Mouse (Mus musculus): Measurements from ENCODE around the gene E130114P18Rik. TPM values are rescaled to one million over a fixed set of nuclear protein-coding genes. Genes with fewer than 3 reads are reported as not detected.

E130114P18Rik gene
- polyA plus RNA-seq, 1 experiment from 2014 or later: 50.8 TPM

DNA sequence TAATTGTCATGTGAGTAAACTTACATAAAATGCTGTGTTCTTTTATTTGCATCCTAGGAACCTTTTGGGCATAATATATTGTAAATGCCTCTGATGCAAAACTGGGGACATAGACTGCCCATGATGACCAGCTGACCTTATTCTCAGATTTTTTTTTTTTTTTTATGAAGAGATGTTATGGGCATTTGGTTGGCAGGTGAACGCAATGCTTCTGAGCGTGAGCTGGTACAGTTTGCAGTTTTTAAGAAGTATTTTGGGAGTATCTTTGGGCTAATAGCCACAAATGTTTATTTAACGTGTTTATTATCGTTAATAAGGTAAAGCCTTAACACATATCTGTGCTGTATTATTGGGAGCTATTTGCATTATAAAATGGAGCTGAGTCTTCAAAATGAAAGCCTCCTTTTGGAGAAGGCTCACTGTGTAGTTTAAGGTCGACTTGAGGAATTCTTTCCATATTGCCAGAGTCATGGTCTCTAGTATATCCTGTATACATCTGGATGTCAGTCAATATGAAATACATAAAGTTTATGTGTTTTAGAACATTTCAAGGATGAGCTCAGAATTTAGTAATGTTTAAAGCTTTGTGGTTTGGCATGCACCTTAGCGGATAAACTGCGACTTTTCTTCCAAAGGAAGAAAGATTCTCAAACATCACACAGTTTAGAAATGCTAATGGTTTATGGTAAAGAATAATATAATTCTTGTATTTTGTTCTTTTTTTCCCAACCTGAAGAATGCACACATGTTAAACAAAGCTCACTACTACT lies 3.0 kb upstream of the E130114P18Rik start:
- H3K4me1 ChIP-seq: peaks cover 13% of the 10 kb centered on the region
- ATAC-seq (ENCODE audit: low FRiP score): no peak
- WGBS: 69% methylated on average over 7 of the region's 7 CpGs
- peak overlapping the region; percentile 63 for H3K4me3 ChIP-seq (replicated peaks)
- H3K9ac ChIP-seq: no peak overlapping the region
- no peaks in the 10 kb centered on the region for H3K9me3 ChIP-seq
- peak overlapping the region; percentile 83 for H3K4me2 ChIP-seq
- no peaks in the 10 kb centered on the region; the same call in 1 of the 2 replicates for H3K27me3 ChIP-seq
- H3K36me3 ChIP-seq (replicated peaks): peaks cover 29% of the 10 kb centered on the region
- H3K27ac ChIP-seq: no peak overlapping the region

DNA sequence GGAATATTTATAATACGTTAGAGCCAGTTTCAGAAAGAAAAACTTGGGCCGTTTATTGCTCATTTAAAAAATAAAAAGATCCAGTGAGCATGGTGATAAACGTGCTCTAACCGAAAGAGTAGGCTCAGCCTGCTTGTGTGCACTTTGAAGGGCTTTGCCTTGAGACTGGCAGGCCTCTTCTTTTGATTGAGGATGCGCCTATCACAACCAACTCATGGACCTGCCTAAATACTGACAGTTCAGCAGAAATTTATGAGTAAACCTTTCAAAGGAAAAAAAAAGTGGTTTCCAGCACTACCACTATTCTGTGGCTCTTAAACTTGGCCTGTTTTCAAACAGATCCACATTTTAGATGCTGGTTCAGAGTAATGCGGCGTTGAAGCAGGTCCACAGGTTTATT lies 2.1 kb upstream of the E130114P18Rik start:
- Histone ChIP-seq H3K27me3 (no peaks in the 10 kb centered on the region; the same call in 1 of the 2 replicates), H3K36me3 (replicated peaks) (peaks cover 22% of the 10 kb centered on the region), H3K4me1 (peaks cover 20% of the 10 kb centered on the region), H3K9ac (peak overlapping the region; percentile 99), H3K4me3 (replicated peaks) (peak overlapping the region; percentile 63), H3K27ac (peak overlapping the region; percentile 70; the same call in 1 of the 2 replicates), H3K9me3 (no peaks in the 10 kb centered on the region), H3K4me2 (peak overlapping the region; percentile 83)
- ATAC-seq (ENCODE audit: low FRiP score): no peak
- WGBS: 24% methylated on average over 7 of the region's 7 CpGs

DNA sequence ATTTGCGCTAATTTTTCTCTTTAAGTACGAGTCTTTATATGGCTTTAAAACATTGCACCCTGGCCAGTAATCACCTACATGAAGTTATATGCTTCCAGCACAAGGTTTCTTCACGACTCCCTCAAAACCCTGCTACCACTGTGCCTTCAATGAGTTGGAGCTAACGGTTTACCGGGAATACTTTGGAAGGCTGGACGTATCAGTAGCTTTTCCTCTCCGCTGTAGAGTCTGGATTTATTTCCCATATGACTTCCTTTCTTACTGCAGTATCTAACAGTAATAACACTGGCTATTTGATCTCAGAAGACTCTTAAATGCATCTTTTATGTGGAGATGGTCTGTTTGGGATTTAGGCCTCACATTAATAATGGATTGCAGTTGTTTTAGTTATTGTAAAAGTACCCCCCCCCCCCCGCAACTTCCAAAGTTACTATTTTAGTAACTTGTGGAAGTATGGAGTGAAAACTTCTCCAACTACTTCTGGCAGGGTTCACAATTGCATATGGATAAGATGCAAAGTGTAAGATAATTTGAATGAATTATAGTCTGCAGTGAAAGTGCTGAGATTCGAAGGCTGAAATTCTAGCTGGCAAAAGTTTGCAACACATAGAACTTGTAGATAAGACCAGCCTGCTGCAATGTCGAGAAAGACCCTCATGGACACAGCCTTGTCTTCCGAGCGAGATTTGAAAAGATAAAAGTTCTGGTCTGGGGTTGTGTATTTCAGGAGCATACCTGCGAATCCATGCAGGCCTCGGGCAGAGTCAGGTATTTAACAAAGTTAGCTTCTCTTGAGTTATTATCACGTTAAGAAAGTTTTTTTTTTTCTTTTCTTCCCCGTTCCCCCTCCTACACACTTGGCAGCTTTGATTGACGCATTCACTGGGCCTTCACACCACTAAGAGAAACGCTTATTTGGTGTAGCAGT lies 1.4 kb upstream of the E130114P18Rik start:
- WGBS: 4% methylated on average over 18 of the region's 18 CpGs
- H3K27ac ChIP-seq: peak overlapping the region; percentile 94
- H3K27me3 ChIP-seq: no peaks in the 10 kb centered on the region; the same call in 1 of the 2 replicates
- H3K9ac ChIP-seq: peak overlapping the region; percentile 99
- peak overlapping the region; percentile 63 for H3K4me3 ChIP-seq (replicated peaks)
- H3K4me2 ChIP-seq: peak overlapping the region; percentile 83
- H3K9me3 ChIP-seq: no peaks in the 10 kb centered on the region
- ATAC-seq (ENCODE audit: low FRiP score): no peak
- peaks cover 19% of the 10 kb centered on the region for H3K36me3 ChIP-seq (replicated peaks)
- H3K4me1 ChIP-seq: peaks cover 27% of the 10 kb centered on the region

DNA sequence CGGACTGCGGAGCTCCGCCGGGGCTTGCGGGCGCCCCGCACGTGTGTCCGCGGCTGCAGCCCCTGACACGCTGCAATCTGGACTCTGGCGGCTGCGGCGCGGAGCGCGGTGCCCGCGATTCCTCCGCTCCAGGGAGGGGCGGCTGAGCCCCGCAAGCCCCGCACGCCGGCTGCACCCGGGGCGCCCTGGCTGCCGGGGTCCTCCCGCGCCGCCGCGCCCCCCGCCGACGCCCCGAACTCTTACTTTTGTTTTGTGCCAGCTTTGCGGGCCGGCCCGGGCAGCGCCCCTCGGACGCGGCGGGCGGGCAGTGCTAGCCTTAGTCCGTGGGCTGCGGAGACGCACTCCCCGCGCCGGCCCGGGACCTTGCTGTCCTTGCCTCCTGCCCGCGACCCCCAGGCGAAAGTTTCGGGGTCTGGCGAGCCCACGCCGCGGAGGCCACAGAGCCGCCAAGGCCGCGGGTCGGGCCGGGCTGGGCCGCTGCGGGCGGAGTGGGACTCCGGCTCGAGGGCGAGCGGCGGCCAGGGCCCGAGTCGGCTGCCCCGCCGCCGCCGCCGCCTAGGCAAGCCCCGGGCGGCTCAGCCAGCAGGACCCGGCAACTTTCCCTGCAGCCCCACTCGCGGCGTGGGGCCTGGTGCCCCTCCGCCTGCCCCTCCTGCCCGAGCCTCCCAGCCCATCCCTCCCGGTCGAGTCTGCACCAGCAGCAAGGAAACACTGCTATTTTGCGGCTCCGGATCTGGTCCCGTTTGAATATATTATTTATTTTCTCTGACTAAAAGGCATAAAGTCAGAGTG lies 529 bp upstream of the E130114P18Rik start:
- no peak; the same call in 1 of the 2 replicates for ATAC-seq (ENCODE audit: low FRiP score)
- Histone ChIP-seq H3K36me3 (replicated peaks) (peaks cover 10% of the 10 kb centered on the region), H3K9me3 (no peaks in the 10 kb centered on the region), H3K4me1 (peaks cover 31% of the 10 kb centered on the region), H3K4me2 (peak overlapping the region; percentile 83), H3K27ac (peak overlapping the region; percentile 94), H3K4me3 (replicated peaks) (peak overlapping the region; percentile 63), H3K27me3 (no peaks in the 10 kb centered on the region), H3K9ac (peak overlapping the region; percentile 99)
- WGBS: under 1% methylated on average over 85 of the region's 94 CpGs

DNA sequence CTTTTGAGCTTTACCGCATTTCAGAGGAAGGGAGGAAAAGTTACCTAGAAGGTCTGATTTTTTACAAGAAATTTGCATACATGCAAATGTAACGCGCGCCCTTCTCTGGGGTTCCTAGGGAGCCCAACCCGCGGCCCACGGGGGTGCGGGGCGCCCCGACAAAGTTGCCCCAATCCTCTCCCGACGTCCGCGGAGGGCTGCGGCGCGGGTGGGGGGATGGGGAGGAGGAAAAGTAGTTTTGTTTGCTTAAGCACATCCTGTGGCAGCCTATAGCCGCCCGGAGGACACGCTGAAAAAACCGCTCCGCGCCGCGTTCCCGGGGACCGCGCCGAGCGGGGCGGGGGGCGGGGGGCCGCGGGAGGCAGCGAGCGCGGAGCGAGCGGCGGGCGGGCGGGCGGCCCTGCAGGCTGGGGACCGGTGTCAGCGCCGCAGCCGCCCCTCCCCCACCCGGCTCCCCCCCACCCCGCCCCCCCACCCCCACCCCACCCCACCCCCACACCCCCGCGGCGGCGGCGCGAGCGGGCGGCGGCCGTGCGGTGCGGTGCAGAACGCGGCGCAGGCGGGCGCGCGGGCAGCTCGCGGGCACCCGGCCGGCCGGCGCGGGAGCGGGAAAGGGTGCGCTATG lies 685 bp downstream of the E130114P18Rik start:
- H3K27me3 ChIP-seq: no peaks in the 10 kb centered on the region

DNA sequence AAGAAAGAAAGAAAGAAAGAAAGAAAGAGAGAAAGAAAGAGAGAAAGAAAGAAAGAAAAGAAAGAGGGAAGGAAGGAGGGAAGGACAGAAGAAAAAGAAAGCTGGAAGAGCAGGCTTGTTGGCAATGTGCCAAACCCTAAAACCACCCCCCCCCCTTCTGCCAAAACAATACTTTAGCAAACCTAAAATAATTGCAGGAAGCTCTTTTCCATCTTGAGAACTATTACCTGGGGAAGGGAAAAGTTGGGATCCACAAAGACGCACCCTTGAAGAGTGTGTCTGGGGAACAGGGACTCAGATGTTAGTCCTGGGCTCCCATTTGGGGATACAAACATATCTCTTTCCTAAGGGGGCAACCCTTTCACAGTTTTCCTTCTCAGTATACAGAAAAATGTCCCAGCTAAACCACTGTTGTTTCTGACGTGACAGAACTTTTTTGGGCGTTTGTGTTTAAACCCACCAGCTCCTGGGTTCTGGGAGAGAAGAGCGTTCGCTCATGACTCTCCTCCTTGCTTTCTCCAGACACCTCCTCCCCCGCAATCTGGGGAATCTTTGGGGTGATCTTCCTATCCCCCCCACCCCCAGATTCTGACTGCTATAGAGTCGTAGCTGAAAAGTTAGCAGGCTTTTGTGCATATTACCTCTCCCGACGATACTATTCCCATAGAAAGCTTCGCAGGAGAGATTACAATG lies 1.3 kb downstream of the E130114P18Rik start:
- ATAC-seq (ENCODE audit: low FRiP score): no peak
- WGBS: 1% methylated on average over 10 of the region's 10 CpGs
- Histone ChIP-seq H3K9ac (peak overlapping the region; percentile 99), H3K4me3 (replicated peaks) (peak overlapping the region; percentile 63), H3K27me3 (no peaks in the 10 kb centered on the region), H3K4me1 (peaks cover 35% of the 10 kb centered on the region), H3K4me2 (peak overlapping the region; percentile 83), H3K27ac (peak overlapping the region; percentile 94), H3K36me3 (replicated peaks) (no peaks in the 10 kb centered on the region), H3K9me3 (no peaks in the 10 kb centered on the region)

More for the DNA sequence above, 685 bp downstream of the E130114P18Rik start:
- Histone ChIP-seq H3K4me1 (peaks cover 33% of the 10 kb centered on the region), H3K4me3 (replicated peaks) (peak overlapping the region; percentile 63), H3K27ac (peak overlapping the region; percentile 94), H3K36me3 (replicated peaks) (no peaks in the 10 kb centered on the region), H3K9me3 (no peaks in the 10 kb centered on the region), H3K4me2 (peak overlapping the region; percentile 83), H3K9ac (peak overlapping the region; percentile 99)
- ATAC-seq (ENCODE audit: low FRiP score): peak; percentile 51
- under 1% methylated on average over 33 of the region's 77 CpGs for WGBS

DNA sequence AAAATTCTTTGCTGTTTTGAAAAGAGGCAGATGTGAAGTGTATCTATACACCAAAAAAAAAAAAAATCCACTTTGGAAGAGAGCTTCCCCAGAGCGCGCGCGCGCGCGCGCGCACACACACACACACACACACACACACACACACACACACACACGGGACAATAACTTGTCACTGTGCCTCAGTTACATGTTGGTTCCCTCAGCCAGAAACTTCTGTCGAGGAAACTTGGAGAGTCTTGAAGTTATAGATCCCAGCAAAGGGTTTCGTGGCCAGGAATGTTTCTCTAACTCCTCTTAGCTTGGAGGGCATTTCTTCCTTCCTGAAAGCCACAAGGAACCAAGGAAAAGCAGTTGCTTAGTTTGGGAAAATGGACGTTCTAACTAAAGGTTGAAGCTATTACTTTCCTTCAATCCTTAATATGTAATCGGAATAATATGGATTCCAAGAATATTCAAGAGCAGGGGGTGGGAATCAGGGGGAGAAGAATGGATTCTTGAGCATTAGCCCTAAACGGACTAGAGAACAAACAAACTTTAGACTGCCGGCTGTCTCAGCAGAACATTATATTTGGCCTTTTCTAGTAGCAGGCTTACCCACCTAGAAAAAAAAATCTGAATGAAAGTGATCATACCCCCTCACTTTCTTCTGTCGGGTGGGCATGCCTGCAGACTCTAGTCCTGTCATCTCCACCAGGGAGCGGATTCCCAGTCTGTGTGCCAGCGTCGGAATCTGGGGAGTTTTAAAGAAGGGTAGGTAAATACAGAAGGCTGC lies 2.2 kb downstream of the E130114P18Rik start:
- H3K27me3 ChIP-seq: no peaks in the 10 kb centered on the region
- no peak for ATAC-seq (ENCODE audit: low FRiP score)
- peak overlapping the region; percentile 48 for H3K9ac ChIP-seq
- peak overlapping the region; percentile 27 for H3K4me3 ChIP-seq (replicated peaks)
- peaks cover 40% of the 10 kb centered on the region for H3K4me1 ChIP-seq
- H3K4me2 ChIP-seq: peak overlapping the region; percentile 83
- 1% methylated on average over 20 of the region's 20 CpGs for WGBS
- no peaks in the 10 kb centered on the region for H3K36me3 ChIP-seq (replicated peaks)
- peak overlapping the region; percentile 84 for H3K27ac ChIP-seq
- H3K9me3 ChIP-seq: no peaks in the 10 kb centered on the region

DNA sequence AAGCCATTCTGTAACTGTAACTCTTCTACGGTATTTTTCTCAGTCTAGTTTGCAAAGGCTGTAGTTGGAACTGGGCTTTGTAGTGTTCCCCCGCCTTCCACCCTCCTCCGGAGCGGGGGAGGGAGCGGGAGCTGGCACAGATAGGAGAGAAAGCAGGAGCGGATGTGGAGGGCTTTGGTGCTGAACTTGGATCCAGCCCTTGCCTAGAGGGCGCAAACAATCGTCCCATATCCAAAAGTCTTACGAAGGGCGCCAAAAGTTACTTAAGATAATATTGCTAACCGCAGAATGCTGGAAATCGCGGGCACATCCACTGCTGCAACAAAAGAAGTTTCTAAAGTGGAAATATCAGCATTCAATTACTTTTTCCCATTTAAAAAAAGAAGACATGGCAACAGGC lies 2.8 kb downstream of the E130114P18Rik start:
- Histone ChIP-seq H3K36me3 (replicated peaks) (no peaks in the 10 kb centered on the region), H3K9me3 (no peaks in the 10 kb centered on the region), H3K27me3 (no peaks in the 10 kb centered on the region), H3K4me1 (peaks cover 42% of the 10 kb centered on the region), H3K4me2 (peak overlapping the region; percentile 83), H3K27ac (peak overlapping the region; percentile 84), H3K4me3 (replicated peaks) (peak overlapping the region; percentile 27), H3K9ac (0 out of 2 replicates have a peak overlapping the region, but pooled peaks have one; percentile 1)
- 0% methylated on average over 13 of the region's 13 CpGs for WGBS
- ATAC-seq (ENCODE audit: low FRiP score): no peak

DNA sequence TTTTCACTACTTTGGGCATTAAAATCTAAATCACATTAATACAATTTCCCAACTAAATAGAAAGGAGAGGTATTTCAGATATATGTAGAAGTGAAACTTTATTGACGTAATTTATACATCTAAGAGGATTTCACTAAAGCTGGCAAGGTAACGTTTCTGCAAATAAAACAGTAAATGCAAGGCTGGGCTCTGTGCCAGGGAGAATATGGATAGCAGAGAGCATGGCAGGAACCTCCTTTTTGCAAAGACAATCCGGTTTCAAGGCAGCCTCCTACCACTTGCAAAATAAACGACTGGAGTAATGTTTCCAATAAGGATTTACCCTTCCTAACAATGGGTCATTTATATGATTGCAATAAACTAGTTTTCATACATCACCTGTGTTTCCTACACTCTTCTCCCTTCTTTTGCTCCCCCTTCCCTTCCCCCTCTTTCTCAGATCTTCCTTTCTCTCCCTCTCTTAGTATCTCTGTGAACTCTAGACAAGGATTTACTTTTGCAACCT lies 3.4 kb downstream of the E130114P18Rik start:
- WGBS: 15% methylated on average over 4 of the region's 4 CpGs
- Histone ChIP-seq H3K36me3 (replicated peaks) (no peaks in the 10 kb centered on the region), H3K4me1 (peaks cover 40% of the 10 kb centered on the region), H3K4me3 (replicated peaks) (peak overlapping the region; percentile 27), H3K27ac (peak overlapping the region; percentile 84), H3K27me3 (no peaks in the 10 kb centered on the region), H3K4me2 (peak overlapping the region; percentile 83), H3K9ac (peak overlapping the region; percentile 1; the same call in 1 of the 2 replicates), H3K9me3 (no peaks in the 10 kb centered on the region)
- no peak for ATAC-seq (ENCODE audit: low FRiP score)

DNA sequence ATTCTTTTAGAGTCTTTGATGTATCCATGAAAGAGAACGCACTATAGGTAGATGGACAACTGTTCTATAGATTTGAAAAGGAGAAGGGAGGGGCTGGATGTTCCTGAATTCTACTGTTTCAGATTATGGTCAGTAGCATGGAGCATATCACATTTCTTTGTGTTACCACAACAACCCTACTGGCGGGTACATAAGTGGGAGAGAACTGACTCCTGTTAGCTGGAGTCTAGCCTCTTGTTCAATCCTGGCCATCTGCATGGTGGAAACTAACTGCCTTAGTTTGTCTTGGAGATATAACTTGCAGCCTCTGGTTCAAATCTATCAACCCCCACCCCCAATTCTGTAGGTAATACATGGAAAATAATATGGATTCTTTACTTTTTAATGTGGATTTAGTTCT lies 4.1 kb downstream of the E130114P18Rik start:
- Histone ChIP-seq H3K9me3 (no peaks in the 10 kb centered on the region), H3K27me3 (no peaks in the 10 kb centered on the region), H3K4me3 (replicated peaks) (no peak overlapping the region; the same call in 1 of the 2 replicates), H3K27ac (peak overlapping the region; percentile 74; the same call in 1 of the 2 replicates), H3K36me3 (replicated peaks) (no peaks in the 10 kb centered on the region), H3K9ac (no peak overlapping the region; the same call in 1 of the 2 replicates), H3K4me2 (peak overlapping the region; percentile 64), H3K4me1 (peaks cover 39% of the 10 kb centered on the region)
- WGBS: 35% methylated on average over 2 of the region's 2 CpGs
- no peak for ATAC-seq (ENCODE audit: low FRiP score)

Measured in forebrain, embryonic 12.5 days (tissue).